Mouse (Mus musculus) lung, postnatal 25 days (tissue): ENCODE data around the gene Cluh.

Experiments used
- DNase-seq: peaks from one replicate; pipeline ENCODE4 v3.0.0; 2022; ENCODE audit warnings: low spot score

Cluh gene

DNA sequence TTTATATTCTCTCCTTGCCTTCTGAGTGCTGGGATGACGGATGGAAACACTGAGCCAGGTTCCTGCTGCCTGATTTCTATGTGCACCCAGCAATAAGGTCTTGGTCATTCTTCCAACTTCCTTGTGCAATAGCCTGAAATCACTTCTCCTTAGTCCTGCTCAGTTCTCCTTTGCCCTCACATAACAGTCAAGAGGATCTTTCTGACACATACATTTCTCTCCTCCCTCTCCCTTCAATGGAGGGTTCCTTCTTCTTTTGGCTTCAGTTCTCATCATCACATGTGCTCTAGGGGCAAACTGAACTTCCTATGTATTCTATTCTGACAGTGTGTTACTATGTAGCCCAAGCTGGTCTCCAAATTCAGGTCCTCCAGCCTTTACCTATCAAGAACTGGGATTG, 1.3 kb upstream of the Cluh start:
- peak; percentile 52 for DNase-seq

DNA sequence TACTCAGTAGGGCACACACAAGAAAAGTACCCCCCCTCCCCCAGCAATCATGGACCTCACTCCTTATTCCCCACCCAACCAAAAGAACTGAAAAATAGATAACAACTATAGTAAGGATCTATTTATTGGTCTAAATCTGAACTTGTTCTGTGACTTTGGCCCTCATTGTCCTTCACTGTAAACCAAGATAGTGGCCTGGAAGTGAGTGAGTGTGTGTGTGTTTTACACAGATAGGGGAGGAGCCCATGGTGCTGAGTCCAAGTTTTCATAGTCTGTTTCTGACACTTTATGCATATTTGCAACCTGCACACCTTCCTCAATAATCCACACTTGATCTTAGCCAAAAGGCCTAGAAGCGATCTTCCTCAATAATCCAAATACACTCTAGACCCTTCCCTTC, 619 bp upstream of the Cluh start:
- no peak for DNase-seq

DNA sequence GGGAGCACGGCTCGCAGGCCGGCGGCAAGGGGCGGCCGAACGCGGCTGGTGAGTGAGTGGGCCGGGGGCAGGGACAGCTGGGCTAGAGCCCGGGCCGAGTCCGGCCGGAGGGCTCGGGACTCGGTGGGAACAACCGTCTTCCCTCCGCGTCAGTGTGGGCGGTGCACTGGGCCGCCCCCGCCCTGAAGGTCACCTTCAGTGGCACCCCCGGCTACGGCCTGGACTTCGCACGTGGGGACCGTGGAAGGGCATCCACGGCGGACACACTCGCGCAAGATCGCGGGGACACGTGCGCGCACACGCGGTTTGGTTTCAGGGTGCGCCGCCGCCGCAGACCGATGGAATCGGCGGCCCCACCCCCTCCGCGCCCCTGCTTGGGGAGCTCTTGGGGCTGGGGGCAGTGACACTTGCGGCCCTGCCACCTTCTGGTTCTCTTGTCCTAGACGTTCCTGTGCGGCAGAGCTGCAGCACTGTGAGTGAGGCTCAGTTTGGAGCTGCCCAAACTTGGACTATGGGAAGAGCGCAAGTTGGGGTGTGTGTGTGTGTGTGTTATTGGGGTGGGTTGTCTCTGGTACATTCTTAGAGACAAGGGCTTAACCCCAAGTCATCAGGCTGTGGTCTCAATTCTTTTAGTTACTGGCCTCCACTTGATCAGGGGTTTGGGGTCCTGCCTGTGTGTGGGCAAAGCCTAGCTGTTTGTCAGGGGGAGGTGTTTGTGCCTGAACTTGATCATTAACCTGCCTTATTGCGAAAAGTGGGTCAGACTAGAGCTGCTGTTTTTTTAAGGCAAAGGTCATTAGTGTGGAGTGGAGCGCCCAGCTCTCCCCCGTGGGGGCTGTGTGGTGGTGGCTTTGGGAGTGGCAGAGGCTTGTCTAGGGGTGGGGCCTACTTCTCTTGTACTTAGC, 604 bp downstream of the Cluh start:
- peak; percentile 59 for DNase-seq

DNA sequence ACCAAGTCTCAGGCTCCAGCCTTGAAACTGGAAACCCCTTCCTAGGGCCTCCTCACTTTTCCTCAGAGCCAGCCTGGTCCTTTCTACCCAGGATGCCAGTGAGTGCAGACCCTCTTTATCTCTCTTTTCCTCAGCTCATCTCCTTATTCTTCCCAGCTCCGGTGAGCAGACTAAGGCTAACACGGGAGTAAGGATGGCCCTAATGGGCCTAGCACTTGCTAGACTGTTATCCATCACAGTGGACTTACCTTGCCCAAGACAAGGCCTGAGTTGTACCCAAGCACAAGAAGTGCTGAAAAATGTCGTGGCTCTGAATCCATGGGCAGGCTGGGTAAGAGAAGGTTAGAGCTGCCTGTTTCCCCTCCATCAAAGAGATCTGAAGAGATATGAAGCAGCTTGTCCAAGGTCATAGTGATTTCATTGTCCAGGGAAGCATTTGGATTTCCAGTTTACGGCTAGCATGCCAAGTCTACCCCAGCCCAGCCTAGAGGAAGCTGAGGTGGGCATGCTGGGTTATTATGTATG, 1.3 kb downstream of the Cluh start:
- no peak for DNase-seq

DNA sequence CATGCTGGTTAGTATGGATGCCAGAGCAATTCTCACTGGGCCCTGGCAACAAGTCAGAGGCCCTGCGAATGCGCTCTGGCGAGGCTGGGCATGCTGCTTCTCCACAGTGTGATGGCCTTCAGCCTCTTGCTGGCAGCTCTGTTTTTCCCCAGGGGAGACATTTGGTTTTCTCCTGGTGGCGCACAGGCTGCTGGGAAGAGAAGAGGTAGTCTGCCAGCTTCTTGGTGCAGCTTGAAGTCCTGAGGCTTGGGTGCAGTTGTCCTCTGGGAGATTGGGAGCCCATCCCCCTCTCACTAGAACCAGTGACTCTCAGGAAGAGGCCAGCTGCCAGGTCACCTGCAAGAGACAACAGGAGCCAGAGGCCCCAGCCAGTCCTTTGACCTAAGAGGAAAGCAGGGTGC, 3.5 kb downstream of the Cluh start:
- DNase-seq, result no peak

DNA sequence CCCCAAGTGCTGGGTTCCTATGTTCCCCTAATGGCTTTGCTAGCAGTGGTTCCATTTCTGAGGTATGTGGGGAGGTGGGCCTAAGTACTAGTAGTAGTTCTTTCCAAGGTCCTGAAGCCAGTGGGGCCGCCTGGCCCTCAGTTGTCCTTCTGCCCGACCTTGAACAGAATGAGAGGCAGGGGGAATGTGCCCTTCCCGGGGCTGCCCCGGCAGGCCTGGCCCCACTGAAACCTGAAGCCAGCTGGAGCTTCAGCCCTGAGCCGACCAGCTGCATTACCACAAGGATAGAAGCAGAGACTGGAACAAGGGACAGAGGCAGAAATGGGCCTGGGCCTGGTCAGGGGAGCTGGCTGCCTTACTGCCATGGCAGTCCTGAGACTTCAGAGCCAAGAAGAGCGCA, 4.1 kb downstream of the Cluh start:
- no peak for DNase-seq

DNA sequence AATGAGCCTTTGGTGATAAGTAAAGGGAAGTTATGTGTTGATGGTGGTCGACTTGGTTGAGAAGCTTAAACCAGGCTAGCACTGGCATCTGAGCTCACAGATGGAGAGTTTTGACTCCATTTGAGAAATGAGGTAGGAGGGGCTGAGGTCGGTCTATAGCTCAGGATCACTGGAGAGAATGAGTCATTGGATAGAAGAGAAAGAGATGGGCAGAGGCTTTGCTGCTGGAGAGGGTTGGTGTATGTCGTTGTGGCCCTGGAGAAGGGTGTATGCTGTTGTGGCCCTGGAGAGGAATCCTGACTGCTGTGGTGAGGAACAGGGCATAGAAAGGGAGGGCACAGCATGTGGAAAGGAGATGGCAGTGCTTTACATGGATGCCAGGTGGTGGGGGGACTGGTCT, 6.6 kb downstream of the Cluh start:
- no peak for DNase-seq

DNA sequence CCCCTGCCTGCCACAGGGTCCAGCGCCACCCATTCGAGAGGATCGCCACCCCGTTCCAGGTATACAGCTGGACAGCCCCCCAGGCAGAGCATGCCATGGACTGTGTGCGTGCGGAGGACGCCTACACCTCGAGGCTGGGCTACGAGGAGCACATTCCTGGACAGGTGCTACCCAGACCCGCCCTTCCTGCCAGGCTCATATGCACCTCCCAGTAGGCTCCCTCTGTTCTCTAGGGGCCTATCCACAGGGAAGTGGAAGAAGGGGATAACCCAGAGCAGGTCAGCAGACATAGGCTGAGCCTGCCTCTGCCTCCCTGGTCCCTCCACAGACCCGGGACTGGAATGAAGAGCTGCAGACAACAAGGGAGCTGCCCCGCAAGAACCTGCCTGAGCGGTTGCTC, 11.0 kb downstream of the Cluh start:
- no peak for DNase-seq

DNA sequence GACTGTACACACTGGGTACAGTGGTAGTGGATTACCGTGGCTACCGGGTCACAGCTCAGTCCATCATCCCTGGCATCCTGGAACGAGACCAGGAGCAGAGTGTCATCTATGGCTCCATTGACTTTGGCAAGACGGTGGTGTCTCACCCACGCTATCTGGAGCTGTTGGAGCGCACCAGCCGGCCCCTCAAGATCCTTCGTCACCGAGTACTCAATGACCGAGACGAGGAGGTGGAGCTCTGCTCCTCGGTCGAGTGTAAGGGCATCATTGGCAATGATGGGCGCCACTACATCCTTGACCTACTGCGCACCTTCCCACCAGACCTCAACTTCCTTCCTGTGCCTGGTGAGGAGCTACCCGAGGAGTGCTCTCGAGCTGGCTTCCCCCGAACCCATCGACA, 12.3 kb downstream of the Cluh start:
- no peak for DNase-seq

DNA sequence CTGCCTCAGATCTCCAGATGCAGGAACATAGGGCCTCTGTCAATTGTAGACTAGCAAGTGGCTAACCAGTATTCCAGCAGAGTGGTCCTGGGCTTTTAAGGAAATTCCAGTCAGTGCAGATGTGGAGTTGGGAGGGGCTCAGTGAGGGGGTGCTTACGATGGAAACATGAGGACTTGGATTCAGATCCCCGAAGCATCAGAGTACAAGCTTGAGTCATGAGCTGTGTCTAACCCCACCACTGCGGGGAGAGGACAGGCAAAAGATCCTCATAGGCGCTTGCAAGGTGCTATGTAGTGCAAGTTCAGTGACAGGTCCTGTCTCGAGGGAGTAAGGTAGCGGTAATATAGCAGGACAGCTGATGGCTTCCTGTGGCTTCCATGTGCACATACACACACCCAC, 12.9 kb downstream of the Cluh start:
- DNase-seq, result no peak

DNA sequence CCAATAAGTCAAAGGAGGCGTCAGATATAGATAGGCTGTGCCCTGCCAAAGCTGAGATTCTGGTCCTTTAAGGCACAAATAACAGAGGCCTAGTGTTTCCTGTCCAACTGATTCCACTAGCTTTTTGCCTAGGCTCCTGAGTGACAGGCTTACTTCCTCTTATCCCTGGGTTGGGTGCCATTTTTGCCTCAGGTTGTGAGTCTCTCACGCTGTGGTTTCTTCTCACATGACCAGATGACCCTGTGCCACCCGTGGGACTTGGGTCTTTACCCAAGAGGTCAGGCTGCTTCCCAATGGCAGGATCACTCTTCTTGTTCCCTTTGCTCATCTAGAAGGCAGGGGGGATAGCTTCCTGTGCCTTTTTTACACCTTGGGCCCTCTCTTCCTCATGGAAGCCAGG, 15.0 kb downstream of the Cluh start:
- DNase-seq, result no peak

DNA sequence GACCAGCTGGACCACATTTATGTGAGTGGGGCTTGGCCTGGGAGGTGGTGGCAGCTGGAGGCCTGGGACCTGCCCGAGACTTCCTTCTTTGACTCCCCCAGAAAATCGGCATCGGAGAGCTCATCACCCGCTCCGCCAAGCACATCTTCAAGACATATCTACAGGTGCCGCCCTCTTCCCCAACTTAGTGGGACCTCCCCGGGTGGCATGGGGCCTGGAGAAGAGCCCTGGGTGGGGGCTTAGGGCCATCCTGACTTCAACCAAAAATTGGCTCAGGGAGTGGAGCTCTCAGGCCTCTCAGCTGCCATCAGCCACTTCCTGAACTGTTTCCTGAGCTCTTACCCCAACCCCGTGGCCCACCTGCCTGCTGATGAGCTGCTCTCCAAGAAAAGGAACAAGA, 15.6 kb downstream of the Cluh start:
- DNase-seq, result no peak

DNA sequence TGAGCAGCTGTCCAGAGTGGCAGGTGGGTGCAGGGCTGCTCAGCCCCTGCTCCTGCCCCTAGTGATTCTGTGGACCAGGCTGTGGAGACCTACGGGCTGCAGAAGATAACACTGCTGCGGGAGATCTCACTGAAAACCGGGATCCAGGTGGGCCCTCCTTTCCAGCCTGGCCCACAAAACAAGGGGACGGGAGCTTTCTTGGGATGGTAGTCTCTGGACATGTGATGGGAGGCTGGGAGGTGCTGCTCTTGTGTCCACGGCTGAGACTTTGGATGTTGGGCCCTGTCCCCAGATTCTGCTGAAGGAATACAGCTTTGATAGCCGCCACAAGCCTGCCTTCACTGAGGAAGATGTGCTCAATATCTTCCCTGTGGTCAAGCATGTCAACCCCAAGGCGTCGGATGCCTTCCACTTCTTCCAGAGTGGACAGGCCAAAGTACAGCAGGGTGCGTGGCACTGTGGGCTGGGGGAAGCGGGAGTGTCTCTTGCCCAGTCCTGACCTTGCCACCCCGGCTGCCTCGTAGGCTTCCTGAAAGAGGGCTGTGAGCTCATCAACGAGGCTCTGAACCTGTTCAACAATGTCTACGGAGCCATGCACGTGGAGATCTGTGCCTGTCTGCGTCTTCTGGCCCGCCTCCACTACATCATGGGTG, 16.5 kb downstream of the Cluh start:
- DNase-seq, result no peak

DNA sequence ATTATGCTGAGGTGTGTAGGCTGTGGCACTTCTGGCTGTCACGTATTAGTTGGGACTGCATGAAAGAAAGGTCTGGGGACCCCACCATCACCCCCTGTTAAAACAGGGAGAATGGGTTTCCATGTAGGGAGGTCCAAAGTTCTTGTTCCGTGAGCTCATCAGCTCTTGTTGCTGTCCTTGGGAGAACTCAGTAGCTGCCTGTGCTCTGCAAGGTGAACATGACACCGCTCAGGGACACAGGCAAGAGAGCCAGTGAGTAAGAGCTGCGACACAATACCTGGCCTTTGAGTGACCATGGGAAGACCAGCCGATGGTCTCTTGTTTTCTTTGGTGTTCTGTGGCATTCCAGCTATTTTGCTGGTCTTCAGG, 17.0 kb downstream of the Cluh start:
- no peak for DNase-seq

DNA sequence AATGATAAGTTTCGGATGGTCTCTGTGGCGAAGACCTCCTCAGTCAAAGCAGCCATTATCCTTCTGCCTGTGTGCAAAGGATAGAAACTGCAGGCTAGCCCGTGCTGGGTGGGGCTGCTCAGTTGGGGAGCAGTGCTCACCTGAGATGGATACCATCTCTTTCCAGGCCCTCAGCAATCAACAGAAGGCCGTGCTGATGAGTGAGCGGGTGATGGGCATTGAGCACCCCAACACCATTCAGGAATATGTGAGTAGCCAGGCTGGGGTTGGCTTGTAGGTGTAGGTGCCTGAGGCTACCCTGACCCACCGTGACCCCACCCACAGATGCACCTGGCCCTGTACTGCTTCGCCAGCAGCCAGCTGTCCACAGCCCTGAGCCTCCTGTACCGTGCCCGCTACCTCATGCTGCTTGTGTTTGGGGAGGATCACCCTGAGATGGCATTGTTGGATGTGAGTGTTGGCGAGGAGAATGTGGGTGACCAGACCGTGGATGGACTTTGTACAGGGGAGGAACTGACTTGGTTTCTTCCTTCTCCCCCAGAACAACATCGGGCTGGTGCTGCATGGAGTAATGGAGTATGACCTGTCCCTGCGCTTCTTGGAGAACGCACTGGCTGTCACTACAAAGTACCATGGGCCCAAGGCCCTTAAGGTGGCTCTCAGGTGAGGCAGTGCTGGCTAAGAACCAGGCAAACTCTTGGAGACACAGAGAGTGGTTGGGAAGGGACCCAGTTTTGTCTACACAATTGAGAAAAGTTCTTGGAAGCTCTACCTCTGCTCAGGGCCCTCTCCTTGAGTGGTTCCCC, 17.7 kb downstream of the Cluh start:
- DNase-seq, result no peak

DNA sequence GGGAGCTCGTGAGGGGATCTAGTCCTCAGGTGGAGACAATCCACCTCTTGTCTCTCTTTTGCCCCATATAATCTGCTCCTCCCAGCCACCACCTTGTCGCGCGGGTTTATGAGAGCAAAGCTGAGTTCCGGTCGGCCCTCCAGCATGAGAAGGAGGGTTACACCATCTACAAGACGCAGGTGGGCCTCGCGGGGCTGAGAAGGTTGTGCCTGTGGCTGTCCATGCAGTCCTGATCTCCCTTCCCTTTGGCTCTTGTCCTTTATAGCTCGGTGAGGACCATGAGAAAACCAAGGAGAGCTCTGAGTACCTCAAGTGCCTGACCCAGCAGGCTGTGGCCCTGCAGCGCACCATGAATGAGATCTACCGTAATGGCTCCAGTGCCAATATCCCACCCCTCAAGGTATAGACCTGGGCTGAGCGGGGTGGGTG, 18.3 kb downstream of the Cluh start:
- DNase-seq, result no peak

DNA sequence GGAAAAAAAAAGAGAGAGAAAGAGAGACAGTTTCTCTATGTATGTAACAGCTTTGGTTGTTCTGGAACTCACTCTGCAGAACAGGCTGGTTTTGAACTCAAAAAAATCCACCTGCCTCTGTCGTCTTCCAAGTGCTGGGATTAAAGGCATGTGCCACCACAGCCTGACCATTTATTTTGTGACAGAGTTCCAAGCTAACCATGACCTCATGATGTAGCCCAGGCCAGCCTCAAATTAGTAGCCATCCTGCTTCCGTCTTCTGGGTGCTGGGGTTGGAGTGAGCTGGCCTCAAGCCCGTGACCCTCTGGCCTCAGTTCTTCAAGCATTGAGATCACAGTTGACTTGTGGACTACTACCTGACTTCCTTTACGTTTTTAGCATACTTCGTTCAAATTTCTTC, 19.2 kb downstream of the Cluh start:
- no peak for DNase-seq

DNA sequence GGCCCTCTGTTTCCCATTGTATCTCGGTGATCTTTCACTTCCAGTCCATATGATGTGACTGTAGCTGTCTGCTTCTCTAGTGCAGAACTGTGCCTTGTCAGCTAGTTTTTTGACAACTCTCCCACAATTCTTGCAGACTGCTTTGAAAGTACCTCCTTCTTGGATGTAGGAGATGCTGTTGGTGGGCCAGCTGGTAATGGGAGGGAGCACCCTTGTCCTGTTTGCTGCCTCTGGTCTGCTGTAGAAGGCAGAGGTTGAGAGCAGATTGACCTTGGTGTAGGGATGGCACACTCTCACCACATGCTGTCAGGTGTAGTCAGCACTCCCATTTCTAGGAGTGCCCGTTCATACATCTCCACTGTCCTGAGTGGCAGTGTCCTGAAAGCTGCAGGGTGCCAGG, 19.7 kb downstream of the Cluh start:
- DNase-seq, result no peak

DNA sequence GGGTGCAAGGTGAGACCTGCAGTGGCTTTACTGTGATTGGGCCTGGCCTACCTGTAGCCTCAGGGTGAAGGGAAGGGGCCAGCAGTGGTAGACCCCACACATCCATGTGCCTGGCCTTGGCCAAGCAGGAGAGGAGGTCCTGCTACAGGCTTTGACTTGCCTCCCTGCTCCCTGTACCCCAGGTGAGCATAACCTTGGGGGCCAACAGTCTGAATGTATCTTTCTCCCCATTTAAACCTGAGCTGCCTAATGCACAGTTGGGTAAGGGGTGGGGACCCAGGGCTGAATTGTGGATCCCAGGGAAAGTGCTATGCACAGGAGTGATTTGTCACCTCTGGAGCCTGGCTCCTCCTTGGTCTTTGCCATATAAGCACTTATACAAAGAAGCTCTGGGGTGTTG, 20.9 kb downstream of the Cluh start:
- no peak for DNase-seq

DNA sequence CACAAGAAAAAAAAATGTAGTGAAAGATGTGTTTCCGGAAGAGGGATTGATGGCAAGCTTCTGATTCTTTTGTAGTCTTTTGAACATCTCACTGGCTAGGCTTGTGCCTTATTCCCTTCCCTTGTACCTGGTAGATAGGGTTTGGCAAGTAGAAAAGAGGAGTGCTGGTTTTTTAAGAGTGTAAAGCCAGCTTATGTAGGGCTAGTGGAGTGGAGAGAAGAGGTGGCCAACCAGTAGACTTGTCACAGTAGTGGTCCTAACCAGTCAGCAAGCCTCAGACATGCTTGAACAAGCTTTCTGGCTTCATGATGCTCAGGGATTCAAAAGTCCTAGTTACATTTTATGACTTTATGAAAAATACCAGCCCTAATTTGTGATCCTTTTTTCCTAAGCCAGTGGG, 21.7 kb downstream of the Cluh start:
- no peak for DNase-seq

DNA sequence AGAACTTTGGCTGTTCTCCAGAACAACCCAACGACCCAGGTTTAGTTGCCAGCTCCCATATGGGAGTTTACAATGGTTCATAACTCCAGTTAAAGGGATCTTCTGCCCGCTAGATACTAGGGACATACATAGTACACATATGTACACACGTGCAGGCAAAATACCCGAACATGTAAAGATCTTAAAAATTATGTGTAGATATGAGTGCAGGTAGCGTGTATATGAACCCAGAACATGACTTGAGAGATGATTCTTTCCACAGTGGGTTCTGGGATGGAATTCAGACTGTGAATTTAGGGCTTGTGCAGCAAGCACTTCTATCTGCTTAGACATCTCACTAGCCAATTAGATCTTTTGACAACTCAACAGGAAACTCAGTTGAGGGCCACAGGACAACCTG, 22.5 kb downstream of the Cluh start:
- no peak for DNase-seq

DNA sequence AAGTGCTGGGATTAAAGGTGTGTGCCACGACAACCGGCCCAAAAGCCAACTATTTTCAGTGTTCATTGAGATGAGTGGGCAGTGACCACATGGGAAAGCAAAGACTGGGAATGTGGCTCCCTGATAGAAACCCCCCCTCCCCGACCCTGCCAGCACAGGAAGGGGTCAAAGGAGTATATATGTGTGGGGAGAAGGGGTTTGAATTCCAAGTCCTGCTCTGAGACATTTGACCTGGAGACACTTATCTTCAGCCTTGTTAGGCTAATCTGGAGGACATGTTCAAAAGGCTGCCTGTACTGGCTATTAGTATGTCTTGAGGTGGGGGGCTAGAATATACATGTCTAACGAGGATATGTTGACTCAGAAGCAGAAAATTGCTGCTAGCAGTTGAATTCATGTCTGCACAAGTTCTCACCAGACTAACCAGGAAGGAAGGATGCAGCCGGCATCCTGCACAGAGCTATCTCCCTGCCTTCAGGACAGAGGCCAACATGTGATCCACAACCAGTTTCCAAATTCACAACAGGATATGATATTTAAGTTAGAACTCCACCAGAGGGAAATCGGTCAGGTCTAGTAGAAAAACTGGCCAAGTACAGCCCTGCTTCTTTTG, 23.7 kb downstream of the Cluh start:
- no peak for DNase-seq
